Mouse (Mus musculus) erythroblast, embryonic 14.5 days (primary cell): ENCODE measurements around the gene Sall2.

Source experiments
- GATA1 ChIP-seq: IDR thresholded peaks from 2 replicates; pipeline ENCODE4 v1.6.1; 2012; ENCODE audit warnings: low read length, inconsistent platforms, mixed read lengths
- TAL1 ChIP-seq: IDR thresholded peaks from 3 replicates; pipeline ENCODE4 v1.6.1; 2012; ENCODE audit warnings: low read length, inconsistent platforms, mixed read lengths

GRCm38 (mm10) chr14:52332171-52332570 is 3.6 kb upstream of the Sall2 start:
- TF ChIP-seq GATA1 (no peak), TAL1 (no peak)
